Mouse (Mus musculus): Measurements from ENCODE around the gene Gapdh. TPM values are rescaled to one million over a fixed set of nuclear protein-coding genes. Genes with fewer than 3 reads are reported as not detected.
"Not testable (repeated sequence)": the region's sequence is repeated elsewhere in the genome, so short reads cannot be mapped to it uniquely, and the experiment has no call there.

Gene Gapdh
- total and polyA plus RNA-seq, 2 experiments: 1,072 to 2,601 TPM

GRCm38 (mm10) chr6:125166861-125167650 lies 789 bp upstream of the Gapdh start:
- Histone ChIP-seq H3K9ac (ENCODE audit: low read depth, low read length) (peak overlapping the region; percentile 65), H3K4me1 (ENCODE audit: control insufficient read depth, insufficient read depth, low read length) (peaks cover 9% of the 10 kb centered on the region), H3K4me3 (ENCODE audit: insufficient read depth, low read depth, low read length) (peak overlapping the region; percentile 55), H3K27ac (replicated peaks; ENCODE audit: insufficient read depth, low read depth, low read length) (peak overlapping the region; percentile 96), H3K36me3 (ENCODE audit: control insufficient read depth, insufficient read depth, low read length) (peaks cover 6% of the 10 kb centered on the region), H3K27me3 (ENCODE audit: control insufficient read depth, insufficient read depth, low read length) (no peaks in the 10 kb centered on the region), H3K79me2 (ENCODE audit: control insufficient read depth, insufficient read depth, low read length) (peaks cover 14% of the 10 kb centered on the region; the same call in 1 of the 2 replicates)
- peak; percentile 84 for DNase-seq (ENCODE audit: extremely low read depth, low read depth, low spot score)
- TF ChIP-seq CTCF (IDR thresholded peaks at IDR 0.05; ENCODE audit: low read depth, low read length) (no peak), POLR2A (IDR thresholded peaks at IDR 0.05; ENCODE audit: extremely low read depth, insufficient read depth, low read length) (no peak)
- WGBS: 24% methylated on average over 10 of the region's 10 CpGs

DNA sequence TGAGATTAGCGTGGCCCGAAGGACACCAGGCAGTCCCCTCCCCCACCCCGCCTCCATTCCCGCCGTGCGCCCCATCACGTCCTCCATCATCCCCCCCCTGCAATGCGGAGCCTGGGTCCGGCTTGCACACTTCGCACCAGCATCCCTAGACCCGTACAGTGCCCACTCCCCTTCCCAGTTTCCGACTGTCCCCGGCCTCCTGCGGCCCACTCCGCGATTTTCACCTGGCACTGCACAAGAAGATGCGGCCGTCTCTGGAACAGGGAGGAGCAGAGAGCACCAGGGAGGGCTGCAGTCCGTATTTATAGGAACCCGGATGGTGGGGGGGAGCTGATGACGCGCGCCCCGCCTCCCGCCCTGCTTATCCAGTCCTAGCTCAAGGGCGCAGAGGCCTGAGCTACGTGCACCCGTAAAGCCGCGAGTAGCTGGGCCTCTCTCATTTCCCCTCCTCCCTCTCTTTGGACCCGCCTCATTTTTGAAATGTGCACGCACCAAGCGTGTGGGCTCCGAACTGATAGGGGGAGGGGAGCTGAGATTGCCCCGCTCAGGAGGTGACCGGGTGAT lies 857 bp downstream of the Gapdh start:
- DNase-seq (ENCODE audit: extremely low read depth, low read depth, low spot score): peak; percentile 94
- no peaks in the 10 kb centered on the region for H3K27me3 ChIP-seq (ENCODE audit: control insufficient read depth, insufficient read depth, low read length)
- H3K9ac ChIP-seq (ENCODE audit: low read depth, low read length): peak overlapping the region; percentile 95
- H3K4me1 ChIP-seq (ENCODE audit: control insufficient read depth, insufficient read depth, low read length): peaks cover 8% of the 10 kb centered on the region
- WGBS: under 1% methylated on average over 36 of the region's 36 CpGs
- peaks cover 6% of the 10 kb centered on the region for H3K36me3 ChIP-seq (ENCODE audit: control insufficient read depth, insufficient read depth, low read length)
- peak; percentile 100 for TF ChIP-seq POLR2A (IDR thresholded peaks at IDR 0.05; ENCODE audit: extremely low read depth, insufficient read depth, low read length)
- TF ChIP-seq CTCF (IDR thresholded peaks at IDR 0.05; ENCODE audit: low read depth, low read length): no peak
- H3K79me2 ChIP-seq (ENCODE audit: control insufficient read depth, insufficient read depth, low read length): peaks cover 14% of the 10 kb centered on the region; the same call in 1 of the 2 replicates
- peak overlapping the region; percentile 95 for H3K27ac ChIP-seq (replicated peaks; ENCODE audit: insufficient read depth, low read depth, low read length)
- H3K4me3 ChIP-seq (ENCODE audit: insufficient read depth, low read depth, low read length): peak overlapping the region; percentile 95

DNA sequence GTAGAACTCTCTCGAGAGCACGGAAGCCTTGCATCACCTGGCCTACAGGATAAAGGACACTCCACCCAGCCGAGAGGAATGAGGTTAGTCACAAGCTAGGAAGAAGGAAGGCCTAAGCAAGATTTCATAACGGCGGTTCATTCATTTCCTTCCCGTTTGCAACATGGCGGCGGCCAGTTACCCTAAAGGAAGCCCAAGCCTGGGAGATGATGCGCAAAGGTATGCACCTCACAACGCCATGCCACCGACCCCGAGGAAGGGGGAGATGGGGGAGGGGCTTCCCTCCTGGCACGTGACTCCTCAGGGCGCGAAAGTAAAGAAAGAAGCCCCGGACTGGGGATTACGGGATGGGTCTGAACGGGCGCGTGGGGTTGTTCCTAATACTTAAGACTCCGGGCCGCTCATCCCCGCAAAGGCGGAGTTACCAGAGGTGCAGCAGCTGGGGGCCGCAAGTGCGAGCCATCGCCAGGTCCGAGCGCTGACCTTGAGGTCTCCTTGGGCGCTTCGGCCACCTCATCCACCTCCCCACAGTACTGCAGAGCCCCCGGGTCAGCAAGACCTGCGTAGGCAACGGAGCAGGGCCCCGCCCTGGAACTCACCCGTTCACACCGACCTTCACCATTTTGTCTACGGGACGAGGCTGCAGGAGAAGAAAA lies 1.5 kb downstream of the Gapdh start:
- TF ChIP-seq CTCF (IDR thresholded peaks at IDR 0.05; ENCODE audit: low read depth, low read length): no peak
- TF ChIP-seq POLR2A (IDR thresholded peaks at IDR 0.05; ENCODE audit: extremely low read depth, insufficient read depth, low read length): no peak
- H3K36me3 ChIP-seq (ENCODE audit: control insufficient read depth, insufficient read depth, low read length): peaks cover 6% of the 10 kb centered on the region
- peaks cover 8% of the 10 kb centered on the region for H3K4me1 ChIP-seq (ENCODE audit: control insufficient read depth, insufficient read depth, low read length)
- H3K79me2 ChIP-seq (ENCODE audit: control insufficient read depth, insufficient read depth, low read length): peaks cover 14% of the 10 kb centered on the region; the same call in 1 of the 2 replicates
- H3K27ac ChIP-seq (replicated peaks; ENCODE audit: insufficient read depth, low read depth, low read length): peak overlapping the region; percentile 91
- H3K9ac ChIP-seq (ENCODE audit: low read depth, low read length): peak overlapping the region; percentile 95
- DNase-seq (ENCODE audit: extremely low read depth, low read depth, low spot score): peak; percentile 58
- WGBS: under 1% methylated on average over 39 of the region's 39 CpGs
- H3K27me3 ChIP-seq (ENCODE audit: control insufficient read depth, insufficient read depth, low read length): no peaks in the 10 kb centered on the region
- peak overlapping the region; percentile 95 for H3K4me3 ChIP-seq (ENCODE audit: insufficient read depth, low read depth, low read length)

DNA sequence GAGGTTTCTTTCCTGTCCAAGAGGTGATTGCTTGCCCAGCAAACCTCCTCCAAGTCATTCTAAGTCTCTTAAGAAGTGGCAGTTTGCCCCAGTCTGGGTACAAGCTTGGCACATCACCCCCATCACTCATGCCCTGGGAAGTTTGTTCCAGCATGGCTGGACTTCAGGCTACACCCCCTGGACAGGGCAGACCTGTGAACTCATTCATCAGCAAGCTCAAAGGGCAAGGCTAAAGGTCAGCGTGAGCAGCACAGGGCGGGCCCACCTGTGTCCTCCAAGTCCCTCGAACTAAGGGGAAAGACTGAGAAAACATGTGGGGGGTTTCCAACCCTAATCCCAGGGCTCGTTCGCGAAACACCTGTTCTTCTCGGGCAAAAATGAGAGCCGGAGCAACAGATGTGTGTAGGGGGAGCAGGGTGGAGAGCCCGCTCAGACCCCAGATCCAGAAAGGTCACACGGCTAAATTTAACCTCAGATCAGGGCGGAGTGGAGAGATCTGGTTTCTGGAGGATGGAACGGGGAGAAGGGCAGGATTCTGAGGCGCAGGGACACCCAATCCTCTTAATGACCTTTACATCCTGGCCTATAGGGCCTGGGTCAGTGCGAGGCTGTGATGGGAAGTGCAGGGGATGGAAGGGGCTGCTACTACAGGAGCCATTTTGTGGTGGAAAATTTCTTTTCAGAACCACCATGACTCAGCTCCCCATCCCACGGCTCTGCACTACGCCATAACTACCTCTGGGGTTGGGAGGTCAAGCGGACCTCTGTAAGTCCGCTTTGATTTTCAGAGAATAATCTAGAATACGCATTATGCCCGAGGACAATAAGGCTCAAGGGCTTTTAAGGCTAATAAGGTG lies 2.2 kb downstream of the Gapdh start:
- Histone ChIP-seq H3K4me1 (ENCODE audit: control insufficient read depth, insufficient read depth, low read length) (peaks cover 8% of the 10 kb centered on the region), H3K27ac (replicated peaks; ENCODE audit: insufficient read depth, low read depth, low read length) (peak overlapping the region; percentile 91), H3K79me2 (ENCODE audit: control insufficient read depth, insufficient read depth, low read length) (peaks cover 14% of the 10 kb centered on the region; the same call in 1 of the 2 replicates), H3K4me3 (ENCODE audit: insufficient read depth, low read depth, low read length) (peak overlapping the region; percentile 95), H3K36me3 (ENCODE audit: control insufficient read depth, insufficient read depth, low read length) (peaks cover 6% of the 10 kb centered on the region), H3K27me3 (ENCODE audit: control insufficient read depth, insufficient read depth, low read length) (no peaks in the 10 kb centered on the region), H3K9ac (ENCODE audit: low read depth, low read length) (peak overlapping the region; percentile 95)
- peak; percentile 93 for DNase-seq (ENCODE audit: extremely low read depth, low read depth, low spot score)
- 4% methylated on average over 20 of the region's 20 CpGs for WGBS
- no peak for TF ChIP-seq POLR2A (IDR thresholded peaks at IDR 0.05; ENCODE audit: extremely low read depth, insufficient read depth, low read length)
- TF ChIP-seq CTCF (IDR thresholded peaks at IDR 0.05; ENCODE audit: low read depth, low read length): no peak

GRCm38 (mm10) chr6:125162615-125163305 lies 3.5 kb downstream of the Gapdh start:
- 67% methylated on average over 12 of the region's 16 CpGs for WGBS
- not testable (repeated sequence) for H3K36me3 ChIP-seq (ENCODE audit: control insufficient read depth, insufficient read depth, low read length); H3K27ac ChIP-seq (replicated peaks; ENCODE audit: insufficient read depth, low read depth, low read length); DNase-seq (ENCODE audit: extremely low read depth, low read depth, low spot score); H3K27me3 ChIP-seq (ENCODE audit: control insufficient read depth, insufficient read depth, low read length); H3K4me3 ChIP-seq (ENCODE audit: insufficient read depth, low read depth, low read length); H3K4me1 ChIP-seq (ENCODE audit: control insufficient read depth, insufficient read depth, low read length)
- H3K79me2 ChIP-seq (ENCODE audit: control insufficient read depth, insufficient read depth, low read length): peaks cover 14% of the 10 kb centered on the region; the same call in 1 of the 2 replicates
- 0 out of 2 replicates have a peak overlapping the region, but pooled peaks have one; percentile 10 for H3K9ac ChIP-seq (ENCODE audit: low read depth, low read length)

Data from liver, adult 2 months (tissue).